Mouse (Mus musculus) E14TG2a.4 (cell line): ENCODE measurements around the gene Nsrp1.
A peak's percentile ranks its signal among the peaks of the same experiment; 100 is the strongest.

Source experiments
- H3K27me3 ChIP-seq: 2 replicates; pipeline ENCODE4 v1.6.1; 2014; ENCODE audit warnings: low read length, control low read depth; ENCODE audit not compliant: insufficient read depth
- H3K36me3 ChIP-seq: 2 replicates; pipeline ENCODE4 v1.6.1; 2014; ENCODE audit warnings: low read length, control low read depth; ENCODE audit not compliant: insufficient read depth
- H3K4me1 ChIP-seq: replicated peaks from 2 replicates; pipeline ENCODE4 v1.6.1; 2014; ENCODE audit warnings: low read depth, low read length, control low read depth
- H3K4me3 ChIP-seq: replicated peaks from 2 replicates; pipeline ENCODE4 v1.5.1; 2014; ENCODE audit warnings: mild to moderate bottlenecking, low read length
- H3K9me3 ChIP-seq: 2 replicates; pipeline ENCODE4 v1.6.1; 2014; ENCODE audit warnings: low read length, control low read depth
- CTCF ChIP-seq: conservative IDR thresholded peaks from 2 replicates; pipeline ENCODE4 v1.5.1; 2014; ENCODE audit warnings: low read length
- NANOG ChIP-seq: IDR thresholded peaks from 2 replicates; pipeline ENCODE4 v1.6.1; 2014; ENCODE audit warnings: borderline replicate concordance, low read length, mixed read lengths
- POU5F1 ChIP-seq: IDR thresholded peaks from 2 replicates; pipeline ENCODE4 v1.6.1; 2014; ENCODE audit warnings: low read length, borderline replicate concordance

The Nsrp1 gene

GRCm38 (mm10) chr11:77002361-77002760, 75.9 kb downstream of the Nsrp1 start:
- no peaks in the 10 kb centered on the region for H3K36me3 ChIP-seq
- H3K4me1 ChIP-seq = peaks cover 33% of the 10 kb centered on the region
- peaks cover 76% of the 10 kb centered on the region for H3K27me3 ChIP-seq
- peaks cover 3% of the 10 kb centered on the region; the same call in 1 of the 2 replicates for H3K9me3 ChIP-seq
- no peak for TF ChIP-seq POU5F1
- TF ChIP-seq CTCF = no peak
- TF ChIP-seq NANOG = no peak
- no peak overlapping the region for H3K4me3 ChIP-seq

DNA sequence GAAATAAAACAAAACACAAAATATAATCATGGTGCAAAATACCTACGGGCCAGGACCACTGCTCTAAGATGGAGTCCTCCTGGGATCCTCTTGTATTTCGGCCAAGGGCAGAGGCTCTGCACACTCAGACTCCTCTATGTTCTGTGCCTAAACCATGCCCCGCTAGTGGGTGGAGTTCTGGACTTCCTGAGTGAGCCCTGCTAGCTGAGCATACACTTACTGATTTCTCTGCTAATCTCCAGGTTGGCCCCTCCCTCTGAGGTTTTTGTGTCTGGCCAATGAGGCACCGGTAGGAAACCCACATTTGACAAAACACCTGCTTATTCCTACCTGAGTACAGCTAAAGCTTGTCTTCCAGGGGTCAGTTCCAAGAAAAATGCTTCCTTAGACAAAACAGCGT, 77.5 kb downstream of the Nsrp1 start:
- Histone ChIP-seq H3K4me1 (peaks cover 39% of the 10 kb centered on the region), H3K27me3 (peaks cover 85% of the 10 kb centered on the region), H3K4me3 (no peak overlapping the region), H3K9me3 (peaks cover 3% of the 10 kb centered on the region; the same call in 1 of the 2 replicates), H3K36me3 (no peaks in the 10 kb centered on the region)
- no peak for TF ChIP-seq NANOG
- TF ChIP-seq POU5F1 = no peak
- TF ChIP-seq CTCF = no peak

- peaks cover 82% of the 10 kb centered on the region for H3K27me3 ChIP-seq
- H3K4me1 ChIP-seq = peaks cover 52% of the 10 kb centered on the region
- peaks cover 3% of the 10 kb centered on the region; the same call in 1 of the 2 replicates for H3K9me3 ChIP-seq
- H3K4me3 ChIP-seq = peak overlapping the region; percentile 67
- no peak for TF ChIP-seq POU5F1
- TF ChIP-seq NANOG = no peak
- no peak for TF ChIP-seq CTCF
- no peaks in the 10 kb centered on the region for H3K36me3 ChIP-seq
Observed at GRCm38 (mm10) chr11:76998705-76999226, 79.5 kb downstream of the Nsrp1 start.

GRCm38 (mm10) chr11:76997916-76998704, 80.1 kb downstream of the Nsrp1 start, which contains the start of gene Slc6a4:
TSS of gene Slc6a4 (plus strand) at chr11:76998603.
- Histone ChIP-seq H3K4me1 (peaks cover 52% of the 10 kb centered on the region), H3K27me3 (peaks cover 83% of the 10 kb centered on the region), H3K36me3 (no peaks in the 10 kb centered on the region), H3K4me3 (peak within 1 kb of the TSS; percentile 67), H3K9me3 (peaks cover 3% of the 10 kb centered on the region; the same call in 1 of the 2 replicates)
- TF ChIP-seq POU5F1 (no peak), NANOG (no peak), CTCF (no peak)

GRCm38 (mm10) chr11:76997305-76997704, 80.9 kb downstream of the Nsrp1 start:
- peak; percentile 71 for TF ChIP-seq CTCF
- no peak for TF ChIP-seq POU5F1
- TF ChIP-seq NANOG = no peak
- peaks cover 82% of the 10 kb centered on the region for H3K27me3 ChIP-seq
- H3K4me1 ChIP-seq = peaks cover 52% of the 10 kb centered on the region
- H3K4me3 ChIP-seq = peak overlapping the region; percentile 67
- H3K9me3 ChIP-seq = peaks cover 3% of the 10 kb centered on the region; the same call in 1 of the 2 replicates
- no peaks in the 10 kb centered on the region for H3K36me3 ChIP-seq

- H3K4me1 ChIP-seq = peaks cover 51% of the 10 kb centered on the region
- no peak for TF ChIP-seq CTCF
- H3K27me3 ChIP-seq = peaks cover 72% of the 10 kb centered on the region
- no peaks in the 10 kb centered on the region for H3K36me3 ChIP-seq
- peak overlapping the region; percentile 37; the same call in 1 of the 2 replicates for H3K4me3 ChIP-seq
- H3K9me3 ChIP-seq = peaks cover 3% of the 10 kb centered on the region; the same call in 1 of the 2 replicates
Observed at GRCm38 (mm10) chr11:76995966-76996672, 82.1 kb downstream of the Nsrp1 start.
